Mouse (Mus musculus) gastrocnemius, postnatal 36 days (tissue): Measurements from ENCODE around the gene Pgbd5. TPM values are rescaled to one million over a fixed set of nuclear protein-coding genes. Genes with fewer than 3 reads are reported as not detected.

Experiments used
- DNase-seq, 2 experiments: peaks; one replicate each; pipeline ENCODE4 v3.0.0; 2022
- intact Hi-C: fragments of 180-260 bp; cut with DNase I; formaldehyde crosslinking; loops from one replicate; pipeline ENCODE4 v1.15.1; 2025
- long read RNA-seq, 2 experiments: library from polyadenylated mRNA; stranded (forward); transcript quantifications; one replicate each; pipeline ENCODE4 v2.0.0; 2021
- total RNA-seq, 2 experiments: library from RNA; stranded (reverse); gene quantifications; 2 replicates each; pipeline ENCODE4 v1.2.3; 2021

Pgbd5 gene
- total RNA-seq = under 1 TPM; 0.15 to 0.25 TPM
- long read RNA-seq, experiment 1 = 0 reads
- long read RNA-seq, experiment 2 = 0 reads

GRCm38 (mm10) chr8:124439558-124439957, at the start of gene Pgbd5:
Pgbd5 (minus strand) TSS chr8:124439658.
- intact Hi-C loops = loop anchor here (10.0 kb wide), 1 partner anchor 355 kb away; the partner anchor contains the start of gene Trim67
- no peak for DNase-seq

DNA sequence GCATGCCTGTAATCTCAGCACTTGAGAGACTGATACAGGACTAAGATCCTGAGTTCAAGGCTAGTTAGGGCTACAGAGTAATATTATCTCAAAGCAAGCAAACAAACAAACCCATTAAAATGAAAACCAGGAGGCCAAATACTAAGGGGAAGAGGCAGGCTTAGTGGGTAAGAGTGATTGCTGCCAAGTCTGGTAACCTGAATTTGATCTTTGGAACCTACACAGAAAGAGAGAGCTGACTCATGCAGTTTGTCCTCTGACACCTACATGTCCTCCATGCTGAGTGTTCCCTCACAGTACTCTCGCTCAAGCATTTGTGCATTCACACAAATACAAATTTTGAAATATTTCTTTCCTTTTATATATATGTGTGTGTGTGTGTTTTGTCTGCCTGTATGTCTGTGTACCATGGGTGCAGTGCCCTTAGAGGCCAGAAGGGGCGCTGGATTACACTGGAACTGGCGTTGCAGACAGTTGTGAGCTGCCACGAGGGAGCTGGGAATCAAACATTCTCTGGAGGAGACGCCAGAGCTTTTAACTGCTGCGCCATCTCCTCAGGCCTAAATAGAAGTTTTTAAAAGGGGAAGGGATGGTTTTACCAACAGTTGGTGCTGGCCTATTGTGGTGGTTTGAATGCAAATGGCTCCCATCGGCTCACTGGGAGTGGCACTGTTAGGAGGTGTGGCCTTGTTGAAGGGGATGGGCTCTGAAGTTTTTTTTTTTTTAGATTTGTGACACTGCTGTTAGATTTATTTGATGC, 44.1 kb upstream of the Pgbd5 start:
- intact Hi-C loops = no loop called here
- no peak for DNase-seq

DNA sequence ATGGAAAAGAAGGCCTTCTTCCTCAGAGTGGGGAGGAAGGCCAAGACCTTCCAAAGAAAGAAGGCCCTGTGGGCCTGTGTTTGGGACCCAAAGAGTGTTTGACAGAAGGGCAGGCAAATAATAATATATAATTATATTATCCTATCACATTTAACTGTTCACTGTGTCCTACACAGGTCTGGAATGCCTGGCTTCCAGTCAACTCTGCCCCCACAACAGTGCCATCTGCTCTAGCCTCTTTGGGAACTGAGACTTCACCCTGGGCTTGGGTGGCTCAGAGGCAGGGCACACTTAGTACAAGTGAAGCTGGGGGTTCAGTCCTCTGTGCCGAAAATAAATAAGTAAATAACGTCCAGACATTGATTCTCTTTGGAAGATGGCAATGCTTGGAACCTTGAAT, 43.3 kb upstream of the Pgbd5 start:
- DNase-seq = no peak
- intact Hi-C loops = no loop called here

DNA sequence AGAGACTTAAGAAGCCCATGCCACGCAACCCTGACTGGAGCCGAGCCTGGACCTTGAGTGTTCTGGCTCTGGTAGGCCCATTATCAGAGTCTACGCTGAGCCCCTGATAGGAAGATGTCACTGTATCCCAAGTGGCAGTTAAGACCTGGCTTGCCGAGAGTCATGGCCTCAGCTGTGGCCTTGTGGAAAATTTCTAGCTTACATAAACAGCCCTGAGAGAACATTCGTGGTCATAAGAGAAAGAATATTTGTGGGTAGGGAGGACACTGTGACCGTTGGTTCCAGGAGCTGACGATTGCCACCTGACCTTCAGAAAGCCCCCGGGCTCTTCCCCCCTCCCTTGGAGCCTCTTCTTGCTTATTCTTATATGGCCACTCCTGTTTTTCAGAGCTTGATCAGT, 40.9 kb upstream of the Pgbd5 start:
- intact Hi-C loops = no loop called here

DNA sequence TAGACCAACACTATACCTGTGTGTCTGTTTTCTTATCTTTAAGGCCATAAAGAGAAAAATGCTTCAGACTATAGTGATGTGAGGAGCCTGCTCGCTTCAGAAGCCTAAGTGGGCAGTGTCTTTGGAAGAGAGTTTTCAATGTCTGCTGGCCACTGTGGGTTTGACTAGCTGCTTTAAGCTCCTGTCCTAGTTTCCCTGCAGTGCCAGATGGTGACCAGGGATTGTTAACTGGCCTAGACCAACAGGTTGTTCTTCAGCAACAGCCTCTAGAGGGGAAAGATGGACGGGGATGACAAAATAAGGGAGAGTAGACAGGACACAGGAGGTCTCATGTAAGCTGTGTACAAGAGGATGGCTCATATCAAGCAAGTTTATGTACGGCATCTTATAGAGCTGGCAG, 39.8 kb upstream of the Pgbd5 start:
- DNase-seq = no peak
- intact Hi-C loops = no loop called here

More for the DNA sequence above, 40.9 kb upstream of the Pgbd5 start:
- no peak for DNase-seq

- intact Hi-C loops = no loop called here
- no peak for DNase-seq
Observed at GRCm38 (mm10) chr8:124476701-124477100, 37.2 kb upstream of the Pgbd5 start.

DNA sequence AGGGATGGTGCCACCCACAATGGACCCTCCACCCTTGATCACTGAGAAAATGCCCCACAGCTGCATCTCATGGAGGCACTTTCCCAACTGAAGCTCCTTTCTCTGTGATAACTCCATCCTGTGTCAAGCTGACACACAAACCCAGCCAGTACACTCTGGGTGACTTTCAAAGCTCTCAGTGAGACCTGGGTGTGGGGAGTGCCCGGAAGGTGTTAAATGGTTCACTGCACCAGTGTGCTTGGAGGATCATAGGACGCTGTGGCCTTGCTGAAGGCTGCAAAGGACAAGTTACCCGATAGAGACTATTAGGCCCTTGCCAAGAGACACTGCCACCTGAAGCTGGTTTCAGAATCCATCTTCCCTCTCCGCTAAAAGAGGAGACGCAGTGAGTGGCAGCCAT, 36.2 kb upstream of the Pgbd5 start:
- intact Hi-C loops = no loop called here
- DNase-seq = no peak

GRCm38 (mm10) chr8:124464641-124465040, 25.2 kb upstream of the Pgbd5 start:
- no peak for DNase-seq
- intact Hi-C loops = no loop called here

- no peak for DNase-seq
- intact Hi-C loops = no loop called here
Observed at GRCm38 (mm10) chr8:124463111-124463510, 23.7 kb upstream of the Pgbd5 start.

DNA sequence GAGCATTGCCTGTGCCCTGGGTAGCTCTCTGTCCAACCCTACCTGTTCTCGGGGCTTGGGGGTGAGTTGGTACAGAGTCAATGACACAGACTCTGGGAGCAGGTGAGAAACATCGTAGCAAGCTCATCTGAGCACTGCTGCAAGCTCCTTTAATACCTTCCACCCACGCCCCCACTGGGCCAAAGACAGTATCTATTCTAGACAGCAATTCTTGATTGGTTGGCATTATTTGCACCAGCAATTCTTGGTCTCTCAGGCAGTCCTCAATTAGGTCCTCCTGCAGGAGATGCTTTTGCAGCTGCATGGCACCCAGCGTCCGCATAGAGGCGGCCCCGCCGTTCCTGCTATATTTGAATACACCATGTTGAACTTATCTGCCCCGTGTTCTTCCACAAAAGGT, 22.7 kb upstream of the Pgbd5 start:
- intact Hi-C loops = no loop called here

GRCm38 (mm10) chr8:124461103-124461502, 21.6 kb upstream of the Pgbd5 start:
- DNase-seq = no peak
- intact Hi-C loops = no loop called here

More for the DNA sequence above, 22.7 kb upstream of the Pgbd5 start:
- no peak for DNase-seq

DNA sequence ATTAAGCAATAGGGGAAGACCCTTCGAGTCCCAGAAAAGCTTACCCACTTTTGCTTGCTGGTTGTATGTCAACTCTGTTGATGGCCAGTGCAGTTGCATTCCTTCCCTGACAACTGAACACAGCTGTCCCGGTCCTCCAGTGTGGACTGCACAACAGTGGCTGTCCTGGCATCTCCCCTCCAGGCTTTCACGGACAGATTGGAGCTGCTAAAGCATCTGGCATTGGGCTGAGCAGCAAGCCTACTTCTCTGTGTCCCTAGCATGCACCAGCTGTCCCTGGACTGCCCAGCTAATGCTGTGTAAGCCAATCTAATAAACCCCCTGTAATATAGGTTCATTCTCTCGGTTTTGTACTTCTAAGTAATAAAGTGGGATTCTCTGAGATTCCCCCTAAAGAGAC, 21.2 kb upstream of the Pgbd5 start:
- intact Hi-C loops = no loop called here
- DNase-seq = no peak

GRCm38 (mm10) chr8:124459627-124460026, 20.2 kb upstream of the Pgbd5 start:
- DNase-seq = no peak
- intact Hi-C loops = no loop called here

DNA sequence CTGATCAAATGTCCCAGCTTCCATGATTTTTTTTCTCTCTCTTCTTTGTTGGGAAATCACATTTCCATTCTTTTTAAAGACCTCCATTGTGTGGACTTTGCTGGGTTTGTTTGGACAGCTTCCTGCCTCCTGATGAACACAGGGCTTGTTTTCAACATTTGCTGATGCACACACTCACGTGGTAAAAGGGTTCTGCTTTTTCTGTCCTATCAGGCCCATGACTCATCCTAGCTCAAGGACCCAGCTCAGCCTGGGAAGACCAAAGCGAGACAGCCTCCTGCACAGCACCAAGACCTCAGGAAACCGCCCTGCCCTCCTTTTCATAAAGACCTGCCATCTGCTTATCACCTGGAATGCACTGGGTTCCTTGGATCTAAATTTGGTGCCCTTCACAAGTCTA, 15.9 kb upstream of the Pgbd5 start:
- intact Hi-C loops = no loop called here
- no peak for DNase-seq

GRCm38 (mm10) chr8:124450192-124450895, 10.9 kb upstream of the Pgbd5 start:
- DNase-seq = no peak
- intact Hi-C loops = no loop called here

GRCm38 (mm10) chr8:124448962-124449670, 9.7 kb upstream of the Pgbd5 start:
- DNase-seq = no peak
- intact Hi-C loops = no loop called here

GRCm38 (mm10) chr8:124436741-124437140, 2.7 kb downstream of the Pgbd5 start:
- no peak for DNase-seq
- intact Hi-C loops = loop anchor here (10.0 kb wide), 1 partner anchor 358 kb away; the partner anchor contains the start of gene Trim67

GRCm38 (mm10) chr8:124435707-124436243, 3.7 kb downstream of the Pgbd5 start:
- intact Hi-C loops = loop anchor here (10.0 kb wide), 1 partner anchor 359 kb away; the partner anchor contains the start of gene Trim67
- no peak for DNase-seq

DNA sequence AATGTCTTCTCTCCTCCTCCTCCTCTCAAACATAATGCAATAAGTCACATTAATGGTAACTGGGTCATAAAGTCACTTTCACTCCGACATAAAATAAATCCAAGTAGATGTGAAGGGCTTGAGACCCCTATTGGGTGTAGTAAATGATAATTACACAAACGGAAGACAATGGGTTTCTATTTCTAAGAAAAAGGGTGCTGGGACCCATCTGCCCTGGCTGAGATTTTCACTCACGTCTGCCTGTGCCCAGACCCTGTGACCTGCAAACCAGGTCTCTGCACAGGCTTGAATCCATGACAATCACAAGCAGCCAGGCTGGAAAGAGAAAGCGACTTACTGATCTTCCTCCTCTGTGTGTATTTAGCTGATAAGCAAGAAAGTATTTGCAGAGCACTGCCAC, 4.3 kb downstream of the Pgbd5 start:
- no peak for DNase-seq
- intact Hi-C loops = loop anchor here (10.0 kb wide), 1 partner anchor 360 kb away; the partner anchor contains the start of gene Trim67

DNA sequence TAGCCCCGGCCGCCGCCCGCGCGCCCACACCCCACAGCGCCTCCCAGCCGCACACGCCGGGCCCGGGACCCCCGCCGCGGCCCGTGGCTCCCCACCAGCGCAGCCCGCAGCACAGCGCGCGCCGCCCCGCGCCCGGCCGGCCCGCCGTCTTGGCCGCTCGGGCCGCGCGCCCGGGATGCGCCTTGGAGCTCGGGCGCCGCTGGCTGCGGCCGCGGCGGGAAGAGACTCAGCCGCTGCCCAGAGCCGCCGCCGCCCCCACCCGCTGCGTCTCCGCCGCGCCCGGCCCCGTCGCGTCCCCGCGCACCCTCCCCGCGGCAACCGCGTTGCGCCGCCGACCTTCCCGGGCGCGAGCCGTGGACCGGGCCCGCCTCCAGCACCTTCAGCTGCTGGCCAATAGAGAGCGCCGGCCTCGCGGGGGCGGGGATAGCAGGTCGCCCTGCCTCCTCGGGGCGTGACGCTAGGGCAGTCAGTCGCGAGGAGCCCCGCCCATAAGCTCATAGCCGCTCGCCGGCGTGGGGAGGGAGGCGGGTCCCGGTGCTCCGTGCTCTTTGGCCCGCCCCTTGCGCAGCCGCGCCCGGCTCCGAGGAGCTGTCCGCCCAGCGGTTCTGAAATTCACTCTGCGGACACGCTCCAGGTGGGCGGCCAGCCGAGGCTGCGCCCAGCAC, 5.2 kb downstream of the Pgbd5 start:
- intact Hi-C loops = loop anchor here (10.0 kb wide), 1 partner anchor 361 kb away; the partner anchor contains the start of gene Trim67
- peak; percentile 82 to 92 for DNase-seq
